Mouse (Mus musculus): ENCODE results near the gene Scmh1.

Scmh1 gene

GRCm38 (mm10) chr4:120405806-120406638 is 941 bp downstream of the Scmh1 start:
- no peak for DNase-seq

DNA sequence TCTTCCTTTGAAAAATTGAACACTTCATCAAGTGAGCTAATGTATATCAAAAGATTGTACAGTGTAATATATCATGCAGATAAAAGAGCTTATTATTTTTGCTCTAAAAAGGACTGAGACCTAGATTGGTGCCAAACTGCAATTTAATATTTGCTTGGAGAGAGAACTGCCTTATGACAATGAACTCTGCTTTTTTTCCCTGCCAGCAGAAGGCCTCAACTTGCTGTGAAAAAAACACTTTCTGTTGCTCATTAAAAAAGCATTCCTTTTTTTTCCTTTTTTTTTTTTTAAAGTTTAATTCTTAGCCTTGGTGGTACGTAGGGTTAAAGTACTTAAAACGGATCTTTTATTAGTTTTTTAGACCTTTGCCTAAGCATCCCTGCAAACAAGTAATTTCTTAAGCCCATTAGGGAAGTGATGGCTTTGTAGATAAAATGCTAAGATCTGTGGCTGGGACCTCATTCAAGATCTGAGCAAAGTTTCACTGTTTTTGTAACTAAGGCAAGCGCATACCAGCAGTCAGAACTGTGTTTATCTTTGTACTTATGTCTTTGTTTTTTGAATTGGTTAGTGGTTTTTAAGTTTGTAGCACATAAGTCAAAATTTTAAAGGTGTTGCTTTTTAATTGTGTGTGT is 1.7 kb downstream of the Scmh1 start:
- DNase-seq: no peak

- no peak for DNase-seq
Measured at GRCm38 (mm10) chr4:120418053-120418452, 13.0 kb downstream of the Scmh1 start.

- DNase-seq: no peak
Measured at GRCm38 (mm10) chr4:120420193-120420592, 15.1 kb downstream of the Scmh1 start.

DNA sequence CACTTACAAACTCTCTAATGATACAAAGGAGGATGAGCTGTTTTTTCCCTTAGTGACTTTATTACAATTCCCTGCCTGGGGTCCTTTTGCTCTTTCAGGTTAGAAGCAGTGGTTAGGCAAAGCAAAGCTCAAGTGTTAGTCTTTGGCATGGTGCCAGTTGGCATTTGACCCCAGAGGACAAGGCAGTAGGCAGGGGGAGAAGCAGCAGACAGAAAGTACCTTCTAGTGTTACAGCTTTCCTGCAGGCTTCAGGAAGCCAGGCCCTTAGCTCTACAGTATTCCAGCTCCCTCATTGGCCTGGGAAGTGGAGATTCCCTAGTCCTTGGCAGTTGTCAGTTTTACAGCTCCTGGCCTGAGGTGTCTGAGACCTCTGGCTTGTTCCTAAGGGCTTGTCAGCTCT is 15.6 kb downstream of the Scmh1 start:
- DNase-seq: no peak

GRCm38 (mm10) chr4:120430601-120431000 is 25.5 kb downstream of the Scmh1 start:
- DNase-seq: no peak

GRCm38 (mm10) chr4:120432599-120433373 is 27.7 kb downstream of the Scmh1 start:
- DNase-seq: no peak

GRCm38 (mm10) chr4:120461741-120462140 is 56.7 kb downstream of the Scmh1 start:
- DNase-seq: no peak

GRCm38 (mm10) chr4:120472946-120473345 is 67.9 kb downstream of the Scmh1 start:
- no peak for DNase-seq

GRCm38 (mm10) chr4:120487707-120488106 is 82.6 kb downstream of the Scmh1 start:
- DNase-seq: no peak

DNA sequence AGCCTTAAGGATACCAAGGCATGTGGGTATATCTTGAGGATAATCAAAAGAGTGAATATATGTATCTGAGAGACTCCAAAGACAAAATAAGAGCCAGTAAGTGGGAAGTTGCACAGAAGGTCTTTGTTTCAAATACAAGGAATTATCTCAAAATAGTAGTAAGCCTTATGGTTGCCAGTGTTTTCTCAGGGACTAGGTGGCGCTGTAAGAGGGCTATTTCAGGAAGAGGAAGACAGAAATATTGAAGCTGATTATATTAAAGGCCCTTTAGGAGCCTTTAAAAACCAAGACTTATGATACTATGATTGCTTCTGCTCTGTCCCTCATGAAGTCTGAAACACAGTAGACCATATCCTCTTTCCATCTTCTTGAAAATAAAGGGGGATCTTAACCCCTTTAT is 101.9 kb downstream of the Scmh1 start:
- DNase-seq: no peak

DNA sequence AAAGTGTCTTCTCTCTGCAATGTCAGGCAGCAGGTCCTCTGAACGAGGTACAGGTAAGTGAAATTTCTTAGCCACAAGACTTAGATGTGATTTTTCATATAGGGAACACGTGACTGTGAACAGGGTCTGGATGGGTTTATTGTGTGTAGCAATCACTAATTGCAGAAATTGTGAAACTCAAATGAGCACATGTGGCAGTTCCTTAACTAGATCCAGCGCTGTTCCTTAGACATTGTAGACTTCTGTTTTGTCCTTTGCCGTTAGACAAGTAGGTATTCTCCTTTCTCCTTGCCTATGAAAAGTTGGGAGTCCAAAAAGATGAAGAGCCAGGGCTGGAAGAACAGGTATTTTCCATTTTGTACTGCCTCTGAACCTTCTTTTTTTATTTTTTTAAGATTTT is 106.1 kb downstream of the Scmh1 start:
- DNase-seq: no peak

DNA sequence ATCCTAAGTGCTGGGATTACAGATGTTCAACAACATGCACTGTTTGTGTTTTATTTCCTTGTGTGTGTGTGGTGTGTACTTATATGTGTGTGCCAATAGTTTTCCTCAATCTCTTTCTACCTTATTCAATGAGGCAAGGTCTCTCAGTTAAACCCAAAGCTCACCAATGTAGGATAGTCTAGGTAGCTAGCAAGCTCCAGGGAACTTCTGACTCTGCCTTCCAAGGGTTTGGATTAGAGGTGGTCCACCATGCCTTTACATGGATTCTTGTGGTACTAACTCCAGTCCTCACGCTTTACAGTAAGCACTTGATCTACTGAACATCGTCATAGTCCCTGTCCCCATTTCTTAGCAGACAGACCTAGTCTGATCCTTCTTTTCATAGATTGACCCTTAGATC is 109.3 kb downstream of the Scmh1 start:
- no peak for DNase-seq

- DNase-seq: no peak
Measured at GRCm38 (mm10) chr4:120516491-120516890, 111.4 kb downstream of the Scmh1 start.

GRCm38 (mm10) chr4:120516907-120517306 is 111.8 kb downstream of the Scmh1 start:
- DNase-seq: no peak

- DNase-seq: no peak
Measured at GRCm38 (mm10) chr4:120517335-120517734, 112.3 kb downstream of the Scmh1 start.

DNA sequence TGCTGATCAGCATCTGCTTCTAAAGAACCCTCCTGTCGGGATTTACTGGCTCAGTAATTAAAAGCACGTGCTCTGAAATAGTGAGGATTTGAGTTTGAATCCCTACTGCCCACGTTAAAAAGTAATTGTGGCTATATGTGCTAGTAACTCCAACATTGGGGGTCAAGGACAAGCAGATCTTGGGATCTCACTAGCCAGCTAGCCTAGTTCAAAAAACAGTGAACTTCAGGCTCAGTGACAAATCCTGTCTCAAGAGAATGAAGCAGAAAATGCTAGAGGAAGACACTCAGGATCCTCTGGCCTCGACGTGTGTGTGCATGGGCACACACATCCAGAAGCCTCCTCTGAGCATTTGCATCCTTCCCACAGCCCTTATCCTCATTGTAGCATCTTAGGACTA is 116.7 kb downstream of the Scmh1 start:
- no peak for DNase-seq

DNA sequence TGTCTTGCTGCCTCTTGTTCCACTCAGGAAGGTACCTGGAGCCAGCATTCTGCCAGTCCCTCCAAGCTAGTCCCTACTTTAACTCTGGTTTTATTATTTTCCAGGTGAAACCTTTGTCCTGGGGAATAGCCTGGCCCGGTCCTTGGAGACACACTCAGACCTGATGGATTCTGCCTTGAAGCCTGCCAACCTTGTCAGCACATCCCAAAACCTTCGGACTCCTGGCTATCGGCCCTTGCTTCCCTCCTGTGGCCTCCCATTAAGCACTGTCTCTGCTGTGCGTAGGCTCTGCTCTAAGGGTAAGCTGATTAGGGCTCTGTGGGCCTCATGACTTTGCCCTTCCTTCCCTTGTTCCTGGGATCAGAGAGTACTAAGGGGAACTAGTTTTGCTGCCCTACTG is 117.3 kb downstream of the Scmh1 start:
- DNase-seq: no peak

DNA sequence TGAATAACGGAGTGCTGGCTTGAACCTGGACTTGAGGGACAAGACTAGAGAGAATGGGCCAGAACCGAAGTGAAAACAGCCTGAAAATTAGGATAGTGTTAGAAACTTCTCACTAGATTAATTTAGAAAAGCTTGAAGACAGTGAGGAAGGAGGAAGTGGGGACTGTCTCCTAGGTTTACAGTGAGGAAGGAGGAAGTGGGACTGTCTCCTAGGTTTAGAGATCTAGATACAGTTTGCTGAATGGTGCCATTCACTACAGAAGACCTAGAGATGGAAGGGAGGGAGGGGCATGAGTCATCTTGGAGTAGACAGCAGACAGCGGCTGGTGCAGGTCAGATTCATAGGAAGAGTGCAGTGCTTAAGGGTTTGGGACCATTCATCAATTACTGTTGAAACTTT is 118.0 kb downstream of the Scmh1 start:
- DNase-seq: no peak

DNA sequence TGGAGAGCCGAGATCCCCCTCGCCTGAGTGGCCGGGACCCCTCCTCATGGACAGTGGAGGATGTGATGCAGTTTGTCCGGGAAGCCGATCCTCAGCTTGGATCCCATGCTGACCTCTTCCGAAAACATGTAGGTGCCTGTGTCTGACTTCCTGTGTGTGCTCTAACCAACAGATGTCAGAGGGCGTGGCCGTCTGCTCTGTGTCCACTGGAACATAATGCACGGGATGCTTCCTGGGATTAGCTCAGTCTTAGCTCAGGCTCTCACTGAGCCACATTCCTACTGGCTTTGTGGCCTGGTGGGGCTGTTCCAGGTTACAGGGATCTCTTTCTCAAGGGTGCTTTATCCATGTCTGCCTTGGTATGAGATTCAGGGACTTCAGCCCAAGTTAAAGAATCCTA is 123.1 kb downstream of the Scmh1 start:
- DNase-seq: no peak

DNA sequence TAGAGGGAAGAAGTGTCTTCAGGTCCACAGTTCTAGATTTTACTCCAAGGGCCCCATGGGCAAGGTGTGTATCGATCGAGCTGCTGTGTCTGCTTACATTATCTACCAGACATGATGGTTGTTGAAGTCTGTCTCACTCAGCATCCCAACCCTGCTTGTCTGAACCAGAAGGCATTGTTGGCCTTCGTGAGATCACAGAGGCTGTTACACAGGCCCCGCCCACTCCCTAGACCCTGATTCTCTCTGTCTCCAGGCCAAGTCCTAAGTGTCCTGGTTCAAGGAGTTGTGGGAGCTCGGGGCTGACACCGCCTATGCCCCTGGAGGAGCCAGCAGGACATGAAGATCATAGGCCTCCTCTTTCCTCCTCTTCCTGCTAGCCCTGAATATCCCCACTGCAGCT is 126.9 kb downstream of the Scmh1 start, which contains the start of gene Slfnl1:
Gene Slfnl1 (plus strand): TSS at position 246 of the 400 bp plus-strand sequence.
- DNase-seq: no peak

DNA sequence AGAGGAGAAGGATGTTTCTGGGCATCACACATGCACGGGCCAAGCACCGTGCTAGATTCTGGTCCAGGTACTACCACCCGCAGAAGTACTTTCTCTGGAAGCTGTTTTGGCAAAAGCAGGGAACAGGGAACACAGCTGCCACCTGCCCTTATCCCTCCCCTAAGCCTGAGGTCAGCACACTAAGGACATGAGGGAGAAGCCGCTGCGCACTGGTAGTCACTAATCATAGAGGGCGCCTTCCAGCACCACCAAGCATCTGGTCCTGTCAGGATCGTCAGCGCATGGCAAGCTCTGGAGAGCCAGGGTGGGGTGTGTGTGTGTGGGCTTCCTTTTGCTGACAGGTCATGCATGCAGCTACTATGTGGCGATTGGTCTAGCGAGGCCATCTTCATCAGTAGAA is 133.6 kb downstream of the Scmh1 start:
- no peak for DNase-seq

DNA sequence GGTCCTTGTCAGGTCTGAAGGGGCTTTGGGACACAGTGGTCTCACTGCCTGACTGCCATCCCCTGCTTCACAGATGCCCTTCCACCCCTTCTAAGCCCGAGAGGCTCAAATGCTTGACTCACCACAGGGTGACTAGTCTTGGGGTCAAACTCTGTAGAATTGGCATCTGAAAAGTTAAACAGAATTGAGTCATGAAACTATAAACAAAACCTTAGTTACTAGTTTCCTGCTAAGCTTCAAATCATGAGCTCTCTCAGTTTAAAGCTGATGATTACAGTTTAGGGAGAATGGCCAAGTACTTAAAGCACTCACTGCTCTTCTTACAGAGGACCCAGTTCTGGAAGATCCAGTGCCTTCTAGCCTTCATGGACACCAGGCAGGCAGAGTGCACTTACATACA is 139.8 kb downstream of the Scmh1 start:
- DNase-seq: no peak

GRCm38 (mm10) chr4:120556592-120556991 is 151.5 kb downstream of the Scmh1 start:
- no peak for DNase-seq
